Mouse (Mus musculus): ENCODE measurements around the gene Cebpz. TPM values are rescaled to one million over a fixed set of nuclear protein-coding genes. Genes with fewer than 3 reads are reported as not detected.

The Cebpz gene
- 6.1 and 9.4 TPM in 2 replicates for total RNA-seq (2014; rRNA removed; ENCODE audit: low replicate concordance)
- polyA plus RNA-seq (2015; fragmentation: Nextera tagmentation; extraction: Ambion mirVana), result 27.9 and 28.4 TPM in 2 replicates

DNA sequence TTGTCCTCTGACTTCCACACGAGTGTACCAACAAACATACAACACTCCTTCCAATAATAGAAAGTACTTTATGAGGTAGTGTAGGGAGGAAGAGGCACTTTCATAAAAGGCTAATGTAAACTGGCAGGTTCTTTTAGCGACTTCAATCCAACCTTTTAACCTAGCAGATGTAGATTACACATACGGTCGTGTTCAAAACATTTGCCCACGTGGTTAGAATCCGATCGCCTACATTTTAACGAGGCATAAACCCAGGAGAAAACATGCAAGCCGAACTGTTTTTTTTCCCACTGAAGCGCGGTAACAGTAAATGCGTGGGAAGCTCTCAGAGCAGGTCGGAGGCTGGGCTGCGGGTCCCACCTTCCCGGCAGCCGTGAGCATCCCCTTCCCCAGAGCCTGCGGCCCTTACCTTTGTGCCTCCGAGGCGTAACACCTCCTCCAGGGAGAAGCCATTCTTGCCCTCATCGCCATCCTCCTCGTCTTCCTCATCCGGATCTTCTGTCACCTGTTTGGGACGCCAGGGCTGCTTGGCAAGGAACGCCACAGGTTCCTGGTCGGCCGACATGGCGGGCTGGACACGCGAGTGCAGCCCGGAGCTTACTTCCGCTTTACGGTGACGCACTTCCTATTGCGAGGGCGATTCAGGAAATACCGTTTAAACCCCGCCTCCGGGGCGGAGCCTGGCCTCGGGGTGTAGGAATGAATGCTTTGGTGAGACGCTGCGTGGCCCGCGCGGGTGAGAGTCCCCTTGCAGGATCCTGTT is at the start of gene Cebpz, which contains the start of gene Ndufaf7:
Gene Cebpz (minus strand): TSS at position 601 of the 763 bp plus-strand sequence.
Gene Ndufaf7 (plus strand): TSS at position 671 of the 763 bp plus-strand sequence.
- DNase-seq (ENCODE audit: low spot score), result peak; percentile 95
- peak within 1 kb of the TSS; percentile 39 for H3K27ac ChIP-seq (ENCODE audit: low read depth)

DNA sequence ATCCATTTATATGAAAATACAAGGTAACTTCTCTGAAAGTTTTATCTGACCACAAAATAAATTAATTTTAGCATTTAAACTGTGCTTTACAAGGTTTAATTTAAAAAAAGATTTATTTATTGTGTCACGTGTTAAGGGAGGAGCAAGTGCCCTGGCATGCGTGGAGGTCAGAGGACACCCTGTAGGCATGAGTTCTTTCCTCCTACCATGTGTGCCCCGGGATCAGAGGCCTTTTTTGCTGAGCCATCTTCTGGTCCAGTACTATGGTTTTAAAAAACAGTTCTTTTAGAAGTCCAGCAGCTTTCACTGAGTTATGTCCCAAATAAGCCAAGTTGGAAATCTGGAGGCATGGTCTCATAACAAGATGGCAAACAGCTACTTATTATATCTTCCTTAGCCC is 46.9 kb upstream of the Cebpz start:
- Histone ChIP-seq H3K4me2 (ENCODE audit: low read depth, low read length) (no peak overlapping the region), H3K9me3 (replicated peaks; ENCODE audit: control insufficient read depth, low read length) (no peaks in the 10 kb centered on the region), H3K4me1 (ENCODE audit: control insufficient read depth, insufficient read depth) (no peaks in the 10 kb centered on the region), H3K36me3 (replicated peaks; ENCODE audit: control insufficient read depth, insufficient read depth, low read length) (peaks cover 39% of the 10 kb centered on the region), H3K4me3 (ENCODE audit: low read depth, low read length) (no peak overlapping the region), H3K27me3 (ENCODE audit: control insufficient read depth, insufficient read depth, low read length) (no peaks in the 10 kb centered on the region), H3K9ac (replicated peaks; ENCODE audit: low read depth, low read length) (no peak overlapping the region), H3K27ac (ENCODE audit: low read depth) (no peak overlapping the region)
- ATAC-seq (ENCODE audit: insufficient read depth, low read depth) (no peak), DNase-seq (ENCODE audit: low spot score) (no peak)
- no peak for TF ChIP-seq EP300 (IDR thresholded peaks at IDR 0.05; ENCODE audit: low read depth)
- no peak for TF ChIP-seq CTCF (IDR thresholded peaks at IDR 0.05; ENCODE audit: low read depth)
- WGBS, result 91% methylated on average over 3 of the region's 3 CpGs

More for the DNA sequence above, at the start of gene Cebpz, which contains the start of gene Ndufaf7:
- Histone ChIP-seq H3K9ac (replicated peaks; ENCODE audit: low read depth, low read length) (peak within 1 kb of the TSS; percentile 80), H3K27me3 (ENCODE audit: control insufficient read depth, insufficient read depth, low read length) (no peaks in the 10 kb centered on the region), H3K9me3 (replicated peaks; ENCODE audit: control insufficient read depth, low read length) (no peaks in the 10 kb centered on the region), H3K36me3 (replicated peaks; ENCODE audit: control insufficient read depth, insufficient read depth, low read length) (peaks cover 43% of the 10 kb centered on the region), H3K4me1 (ENCODE audit: control insufficient read depth, insufficient read depth) (peaks cover 13% of the 10 kb centered on the region), H3K4me3 (ENCODE audit: low read depth, low read length) (peak within 1 kb of the TSS; percentile 92), H3K4me2 (ENCODE audit: low read depth, low read length) (peak within 1 kb of the TSS; percentile 91)
- TF ChIP-seq EP300 (IDR thresholded peaks at IDR 0.05; ENCODE audit: low read depth) (no peak), CTCF (IDR thresholded peaks at IDR 0.05; ENCODE audit: low read depth) (no peak)
- ATAC-seq (ENCODE audit: insufficient read depth, low read depth), result peak; percentile 99
- WGBS, result under 1% methylated on average over 45 of the region's 45 CpGs

- Histone ChIP-seq H3K9me3 (replicated peaks; ENCODE audit: control insufficient read depth, low read length) (no peaks in the 10 kb centered on the region), H3K36me3 (replicated peaks; ENCODE audit: control insufficient read depth, insufficient read depth, low read length) (peaks cover 39% of the 10 kb centered on the region), H3K4me3 (ENCODE audit: low read depth, low read length) (no peak overlapping the region), H3K27me3 (ENCODE audit: control insufficient read depth, insufficient read depth, low read length) (no peaks in the 10 kb centered on the region), H3K27ac (ENCODE audit: low read depth) (no peak overlapping the region), H3K4me1 (ENCODE audit: control insufficient read depth, insufficient read depth) (no peaks in the 10 kb centered on the region), H3K9ac (replicated peaks; ENCODE audit: low read depth, low read length) (no peak overlapping the region), H3K4me2 (ENCODE audit: low read depth, low read length) (no peak overlapping the region)
- TF ChIP-seq EP300 (IDR thresholded peaks at IDR 0.05; ENCODE audit: low read depth) (no peak), CTCF (IDR thresholded peaks at IDR 0.05; ENCODE audit: low read depth) (peak; percentile 13; the same call in 1 of the 2 replicates)
- ATAC-seq (ENCODE audit: insufficient read depth, low read depth) (no peak), DNase-seq (ENCODE audit: low spot score) (no peak)
- 93% methylated on average over 8 of the region's 8 CpGs for WGBS
Measured at GRCm38 (mm10) chr17:78983166-78983565, 46.3 kb upstream of the Cebpz start.

DNA sequence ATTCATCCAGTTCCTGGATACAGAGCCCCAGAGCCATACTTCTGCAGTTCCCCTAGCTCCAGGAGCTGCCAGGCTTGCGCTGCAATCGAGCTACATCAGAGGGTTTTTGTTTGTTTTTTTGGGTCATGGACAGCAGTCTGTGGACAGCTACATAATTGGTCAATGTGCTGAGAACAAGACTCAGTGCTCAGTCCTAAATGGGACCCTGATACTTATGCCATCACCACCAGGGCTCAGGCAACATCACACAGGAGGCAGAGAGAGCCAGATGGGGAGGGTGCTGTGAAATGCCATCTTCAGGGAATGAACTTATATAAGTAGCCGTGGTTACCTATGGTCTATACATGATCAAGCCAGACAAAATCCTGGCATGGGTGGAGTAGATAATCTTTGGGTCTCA is 31.6 kb upstream of the Cebpz start:
- peaks cover 50% of the 10 kb centered on the region for H3K36me3 ChIP-seq (replicated peaks; ENCODE audit: control insufficient read depth, insufficient read depth, low read length)
- H3K4me1 ChIP-seq (ENCODE audit: control insufficient read depth, insufficient read depth), result no peaks in the 10 kb centered on the region
- no peak for DNase-seq (ENCODE audit: low spot score)
- no peak for ATAC-seq (ENCODE audit: insufficient read depth, low read depth)
- no peaks in the 10 kb centered on the region for H3K9me3 ChIP-seq (replicated peaks; ENCODE audit: control insufficient read depth, low read length)
- no peak overlapping the region for H3K4me2 ChIP-seq (ENCODE audit: low read depth, low read length)
- H3K4me3 ChIP-seq (ENCODE audit: low read depth, low read length), result no peak overlapping the region
- H3K9ac ChIP-seq (replicated peaks; ENCODE audit: low read depth, low read length), result no peak overlapping the region
- H3K27me3 ChIP-seq (ENCODE audit: control insufficient read depth, insufficient read depth, low read length), result no peaks in the 10 kb centered on the region
- H3K27ac ChIP-seq (ENCODE audit: low read depth), result no peak overlapping the region
- WGBS, result 87% methylated on average over 3 of the region's 3 CpGs
- TF ChIP-seq EP300 (IDR thresholded peaks at IDR 0.05; ENCODE audit: low read depth), result no peak
- TF ChIP-seq CTCF (IDR thresholded peaks at IDR 0.05; ENCODE audit: low read depth), result no peak

DNA sequence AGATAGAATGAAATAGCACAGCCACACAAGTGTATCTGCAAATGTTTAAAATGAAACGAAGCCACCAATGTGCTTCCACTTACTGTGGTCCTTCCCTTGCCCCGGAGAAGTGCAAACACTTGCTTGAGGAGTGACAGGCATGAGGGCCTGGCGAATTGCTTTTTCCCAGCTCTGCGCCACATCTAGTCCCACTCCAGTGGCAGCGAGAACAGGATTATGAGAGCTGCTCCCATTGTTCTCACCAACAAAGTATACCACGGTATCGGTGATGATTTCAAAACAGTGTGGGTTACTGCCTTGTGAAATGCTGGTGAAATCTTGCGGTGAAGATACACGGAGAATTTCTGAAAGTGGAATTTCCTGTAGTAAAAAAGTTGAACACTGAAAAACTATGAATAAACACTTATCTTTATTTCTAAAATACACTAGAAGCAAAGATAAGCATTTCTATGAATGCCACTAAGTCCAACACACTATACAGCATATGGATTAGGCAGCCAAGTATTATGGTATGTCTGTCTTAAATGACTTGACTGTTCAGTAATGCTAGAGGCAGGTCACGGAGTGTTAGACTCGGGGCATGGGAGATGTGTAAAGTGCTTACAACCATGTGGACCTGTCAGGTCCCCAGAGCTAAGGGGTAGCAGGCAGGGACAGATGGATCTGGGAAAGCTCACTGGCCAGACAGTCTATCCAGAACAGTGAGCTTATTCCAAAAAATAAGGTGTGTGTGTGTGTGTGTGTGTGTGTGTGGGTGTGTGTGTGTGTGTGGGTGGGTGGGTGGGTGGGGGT is 29.4 kb upstream of the Cebpz start:
- DNase-seq (ENCODE audit: low spot score), result no peak
- Histone ChIP-seq H3K36me3 (replicated peaks; ENCODE audit: control insufficient read depth, insufficient read depth, low read length) (peaks cover 48% of the 10 kb centered on the region), H3K27me3 (ENCODE audit: control insufficient read depth, insufficient read depth, low read length) (no peaks in the 10 kb centered on the region), H3K4me1 (ENCODE audit: control insufficient read depth, insufficient read depth) (no peaks in the 10 kb centered on the region), H3K9me3 (replicated peaks; ENCODE audit: control insufficient read depth, low read length) (no peaks in the 10 kb centered on the region), H3K27ac (ENCODE audit: low read depth) (no peak overlapping the region), H3K9ac (replicated peaks; ENCODE audit: low read depth, low read length) (no peak overlapping the region), H3K4me2 (ENCODE audit: low read depth, low read length) (no peak overlapping the region), H3K4me3 (ENCODE audit: low read depth, low read length) (no peak overlapping the region)
- ATAC-seq (ENCODE audit: insufficient read depth, low read depth), result no peak
- 78% methylated on average over 11 of the region's 11 CpGs for WGBS
- TF ChIP-seq EP300 (IDR thresholded peaks at IDR 0.05; ENCODE audit: low read depth) (no peak), CTCF (IDR thresholded peaks at IDR 0.05; ENCODE audit: low read depth) (no peak)

Measured in heart, postnatal 0 days (tissue).